Mouse (Mus musculus): ENCODE measurements around the gene Fry.
A peak's percentile ranks its signal among the peaks of the same experiment; 100 is the strongest.

Fry gene

DNA sequence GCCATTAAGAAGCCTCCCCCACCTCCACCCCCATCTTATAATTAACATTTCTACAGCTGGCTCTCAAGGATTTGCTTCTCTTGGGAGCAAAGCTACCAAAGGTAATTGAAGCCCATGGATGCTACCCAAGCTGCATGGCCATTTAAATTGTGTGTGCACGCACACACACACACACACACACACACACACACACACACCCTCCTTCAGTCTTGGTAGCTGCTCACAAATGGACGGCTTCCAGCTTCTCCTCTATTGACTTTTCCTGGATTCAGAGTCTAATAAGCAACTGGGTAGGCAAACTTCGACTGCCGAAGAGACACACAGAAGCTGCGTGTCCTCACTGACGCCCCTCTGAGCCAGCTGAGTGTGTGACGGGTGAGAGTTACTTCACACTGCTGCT lies 11.7 kb downstream of the Fry start:
- DNase-seq (ENCODE audit: low spot score in 2 of 2): no peak

DNA sequence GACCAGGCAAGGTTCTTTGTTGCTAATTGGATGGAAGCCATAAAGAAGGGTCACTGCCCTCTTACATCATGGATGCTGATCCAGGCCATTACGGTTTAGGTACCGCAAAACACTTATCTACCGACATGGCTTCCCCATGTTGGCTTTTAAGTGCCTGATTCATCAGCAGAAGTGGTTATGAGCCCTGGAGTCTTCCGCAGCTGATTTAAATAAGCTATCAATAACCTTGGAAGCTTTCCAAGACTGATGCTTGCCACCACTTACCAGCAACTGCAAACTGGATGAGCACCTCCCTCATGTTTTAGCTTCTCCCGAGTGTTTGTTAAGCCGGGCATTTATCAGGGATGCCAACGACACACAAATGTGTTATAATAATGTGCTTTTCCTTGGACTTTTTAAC lies 12.7 kb downstream of the Fry start:
- no peak for DNase-seq (ENCODE audit: low spot score in 2 of 2)

GRCm38 (mm10) chr5:150134651-150135050 lies 16.2 kb downstream of the Fry start:
- no peak for DNase-seq (ENCODE audit: low spot score in 2 of 2)

DNA sequence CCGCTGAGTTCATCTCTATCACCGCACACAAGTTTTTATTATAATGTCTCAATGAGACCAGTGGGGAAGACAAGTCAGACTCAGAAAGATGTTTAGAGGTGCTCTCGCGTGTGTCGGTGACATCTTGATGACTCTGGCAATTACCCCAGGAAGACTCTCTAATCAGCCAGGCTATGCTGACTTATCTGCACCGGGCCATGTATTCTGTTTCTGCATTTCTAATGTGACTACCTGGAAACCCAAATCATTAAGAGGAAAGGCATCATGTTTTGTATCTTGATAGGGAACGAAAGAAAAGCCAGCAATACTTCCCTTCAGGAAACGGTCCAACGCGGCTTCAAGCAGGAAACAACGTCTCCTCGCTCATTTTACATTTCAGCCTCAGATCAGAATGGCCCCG lies 17.1 kb downstream of the Fry start:
- DNase-seq (ENCODE audit: low spot score in 2 of 2): no peak

GRCm38 (mm10) chr5:150137772-150138451 lies 19.5 kb downstream of the Fry start:
- no peak for DNase-seq (ENCODE audit: low spot score in 2 of 2)

GRCm38 (mm10) chr5:150140513-150140912 lies 22.1 kb downstream of the Fry start:
- no peak for DNase-seq (ENCODE audit: low spot score in 2 of 2)

GRCm38 (mm10) chr5:150145967-150146366 lies 27.5 kb downstream of the Fry start:
- DNase-seq (ENCODE audit: low spot score in 2 of 2): no peak

DNA sequence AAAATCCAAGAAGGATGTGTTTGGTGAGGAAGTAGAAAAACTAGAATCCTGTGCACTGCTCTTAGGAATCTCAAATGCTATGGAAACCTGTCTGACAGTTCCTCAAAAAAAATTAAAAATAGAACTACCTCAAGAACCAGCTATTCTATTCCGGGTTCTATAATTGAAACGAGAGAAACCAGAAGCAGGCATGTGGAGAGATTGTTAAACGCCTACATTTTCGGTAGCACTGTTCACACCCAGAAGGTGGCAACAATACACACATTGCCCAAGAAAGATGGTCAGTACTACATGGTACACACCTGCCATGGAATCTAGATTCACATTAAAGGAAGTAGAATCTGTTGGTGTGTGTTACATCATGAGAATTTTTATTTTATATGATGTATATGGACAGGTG lies 28.2 kb downstream of the Fry start:
- DNase-seq (ENCODE audit: low spot score in 2 of 2): no peak

GRCm38 (mm10) chr5:150149725-150150124 lies 31.3 kb downstream of the Fry start:
- DNase-seq (ENCODE audit: low spot score in 2 of 2): peak in 1 of 2 experiments; percentile 29

- DNase-seq (ENCODE audit: low spot score in 2 of 2): no peak
Measured at GRCm38 (mm10) chr5:150150986-150151385, 32.5 kb downstream of the Fry start.

DNA sequence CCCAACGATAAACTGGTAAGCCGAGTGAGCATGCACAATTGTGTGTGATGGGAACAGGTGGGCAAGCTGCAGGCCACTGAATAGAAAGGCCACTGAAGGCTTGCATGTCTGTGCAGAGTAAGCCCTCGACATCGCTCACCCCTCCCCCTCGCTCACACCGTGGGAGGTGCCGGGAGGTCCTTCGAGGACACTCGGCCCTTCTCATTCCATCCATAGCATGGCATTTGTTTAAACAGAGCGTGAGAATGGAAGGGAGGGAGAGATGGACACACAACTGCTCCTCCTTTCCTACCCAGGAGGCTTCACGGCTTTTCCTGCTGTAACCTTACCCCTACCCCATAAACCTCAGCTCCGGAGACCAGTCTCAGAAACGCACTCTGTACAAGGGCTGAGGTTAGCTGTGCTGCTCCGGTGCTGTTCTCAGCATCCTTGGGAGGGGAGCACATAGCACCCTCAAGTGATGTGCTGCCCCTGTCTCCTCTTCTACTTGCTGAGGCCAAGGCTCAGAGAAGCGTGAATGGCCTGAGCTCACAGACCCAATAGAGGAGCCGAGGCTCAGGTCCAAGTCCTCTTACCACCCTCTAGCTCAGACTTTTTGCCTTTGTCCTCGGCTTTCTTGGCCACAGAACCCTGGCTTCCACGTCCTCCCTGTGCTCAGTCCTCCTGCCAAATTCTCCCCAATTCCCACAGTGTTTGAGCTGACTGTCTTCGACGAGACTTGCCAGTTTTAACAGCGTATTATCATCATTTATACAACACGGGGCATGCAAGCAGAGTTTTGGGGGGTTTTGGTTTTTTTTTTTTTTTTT lies 33.8 kb downstream of the Fry start:
- DNase-seq (ENCODE audit: low spot score in 2 of 2): peak in 1 of 2 experiments; percentile 40

DNA sequence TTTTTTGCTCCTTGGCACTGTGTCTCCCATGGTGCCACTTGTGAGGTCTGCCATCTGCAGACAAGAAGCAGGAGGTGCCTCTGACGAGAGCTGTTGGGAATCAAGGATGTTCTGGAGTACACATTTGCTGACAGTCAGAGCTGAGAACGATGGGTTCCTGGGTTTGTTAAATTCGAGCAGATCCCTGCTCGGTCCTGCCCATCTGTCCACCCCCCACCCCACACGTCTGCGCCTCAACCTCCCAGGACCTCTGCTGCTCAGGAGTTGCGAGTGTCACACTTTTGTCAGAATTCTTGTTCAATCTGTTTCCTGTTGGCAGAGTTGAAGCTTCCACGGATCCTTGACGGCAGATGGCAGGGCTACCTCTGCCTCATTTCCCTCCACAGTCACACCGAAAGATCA lies 34.4 kb downstream of the Fry start:
- DNase-seq (ENCODE audit: low spot score in 2 of 2): no peak

- no peak for DNase-seq (ENCODE audit: low spot score in 2 of 2)
Measured at GRCm38 (mm10) chr5:150155388-150155787, 36.9 kb downstream of the Fry start.

- no peak for DNase-seq (ENCODE audit: low spot score in 2 of 2)
Measured at GRCm38 (mm10) chr5:150156063-150156786, 37.8 kb downstream of the Fry start.

DNA sequence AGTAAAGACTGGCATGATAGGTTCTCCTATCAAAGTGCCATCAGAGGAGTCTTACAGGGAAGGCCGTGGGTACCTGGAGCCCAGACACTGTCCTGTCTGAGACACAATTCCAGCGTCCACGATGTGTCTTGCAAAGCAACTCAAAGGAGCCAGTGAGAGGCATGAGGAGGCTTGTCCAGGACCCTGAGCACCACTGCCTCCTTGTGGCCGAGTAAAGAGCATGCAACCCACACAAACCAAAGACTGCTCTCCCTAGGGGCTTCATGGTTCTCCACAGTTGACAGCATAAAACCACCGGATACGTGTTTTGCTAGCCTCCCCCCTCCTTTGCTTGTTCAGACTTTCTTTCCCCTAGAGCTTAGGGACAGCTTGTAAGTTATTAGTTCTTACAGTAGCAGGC lies 39.2 kb downstream of the Fry start:
- no peak for DNase-seq (ENCODE audit: low spot score in 2 of 2)

GRCm38 (mm10) chr5:150159151-150159550 lies 40.7 kb downstream of the Fry start:
- no peak for DNase-seq (ENCODE audit: low spot score in 2 of 2)

GRCm38 (mm10) chr5:150161193-150161592 lies 42.7 kb downstream of the Fry start:
- no peak for DNase-seq (ENCODE audit: low spot score in 2 of 2)

DNA sequence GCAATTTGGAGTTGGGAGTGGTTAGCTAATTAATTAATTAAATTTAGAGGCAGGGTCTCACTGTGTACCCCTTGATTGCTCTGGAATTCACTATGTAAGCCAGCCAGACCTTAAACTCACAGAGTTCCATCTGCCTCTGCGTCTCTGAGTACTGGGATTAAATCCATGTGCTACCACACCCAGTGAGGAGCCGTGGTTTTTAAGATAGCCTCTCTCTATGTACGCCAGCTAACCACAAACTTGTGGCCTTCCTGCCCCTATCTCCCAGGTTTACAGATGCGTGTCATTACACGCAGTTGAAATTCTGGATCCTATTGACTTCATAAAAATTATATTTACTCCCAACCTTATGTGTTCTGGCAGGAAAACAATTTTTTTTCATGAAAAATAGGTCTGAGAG lies 43.5 kb downstream of the Fry start:
- DNase-seq (ENCODE audit: low spot score in 2 of 2): no peak

DNA sequence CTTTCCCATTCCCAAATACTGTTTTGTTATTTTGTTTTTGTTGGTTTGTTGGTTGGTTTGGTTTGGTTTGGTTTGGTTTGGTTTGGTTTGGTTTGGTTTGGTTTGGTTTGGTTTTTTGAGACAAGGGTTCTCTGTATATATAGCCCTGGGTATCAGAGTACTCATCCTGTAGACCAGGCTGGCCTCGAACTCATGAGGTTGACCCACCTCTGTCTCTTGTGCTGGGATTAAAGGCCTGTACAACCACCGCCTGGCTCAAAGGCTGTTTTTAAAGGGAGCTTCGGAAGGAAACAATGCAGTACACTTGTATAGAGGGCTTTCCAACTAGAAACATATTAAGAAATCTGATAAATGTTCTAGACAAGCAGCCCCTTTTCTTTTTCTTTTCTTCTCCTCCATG lies 46.2 kb downstream of the Fry start:
- no peak for DNase-seq (ENCODE audit: low spot score in 2 of 2)

DNA sequence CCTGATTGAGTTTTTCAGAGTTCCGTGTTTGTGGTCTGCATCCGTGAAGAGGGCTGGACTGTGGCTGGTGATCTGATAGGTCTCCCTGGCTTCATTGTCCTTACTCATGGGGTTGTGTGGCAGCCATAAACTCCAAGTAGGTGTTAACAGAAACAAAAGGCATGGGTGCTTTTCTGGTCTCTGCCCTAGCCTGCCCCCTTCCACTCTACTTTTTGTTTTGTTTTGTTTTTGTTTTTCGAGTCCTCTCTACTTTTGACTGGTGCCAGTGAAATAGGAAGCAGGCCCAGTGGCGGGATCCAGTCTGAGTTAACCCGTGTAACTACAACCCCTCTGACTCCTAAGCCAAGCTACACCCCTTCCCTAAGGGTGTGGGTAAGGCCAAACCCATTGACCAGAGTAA lies 48.4 kb downstream of the Fry start:
- no peak for DNase-seq (ENCODE audit: low spot score in 2 of 2)

GRCm38 (mm10) chr5:150167287-150167686 lies 48.8 kb downstream of the Fry start:
- no peak for DNase-seq (ENCODE audit: low spot score in 2 of 2)

- DNase-seq (ENCODE audit: low spot score in 2 of 2): peak; percentile 53 to 60
Measured at GRCm38 (mm10) chr5:150168712-150169111, 50.3 kb downstream of the Fry start.

- DNase-seq (ENCODE audit: low spot score in 2 of 2): no peak
Measured at GRCm38 (mm10) chr5:150171562-150171961, 53.1 kb downstream of the Fry start.
